8 mouse cellular contexts compared by ENCODE assay signal in the genomic region with DNA sequence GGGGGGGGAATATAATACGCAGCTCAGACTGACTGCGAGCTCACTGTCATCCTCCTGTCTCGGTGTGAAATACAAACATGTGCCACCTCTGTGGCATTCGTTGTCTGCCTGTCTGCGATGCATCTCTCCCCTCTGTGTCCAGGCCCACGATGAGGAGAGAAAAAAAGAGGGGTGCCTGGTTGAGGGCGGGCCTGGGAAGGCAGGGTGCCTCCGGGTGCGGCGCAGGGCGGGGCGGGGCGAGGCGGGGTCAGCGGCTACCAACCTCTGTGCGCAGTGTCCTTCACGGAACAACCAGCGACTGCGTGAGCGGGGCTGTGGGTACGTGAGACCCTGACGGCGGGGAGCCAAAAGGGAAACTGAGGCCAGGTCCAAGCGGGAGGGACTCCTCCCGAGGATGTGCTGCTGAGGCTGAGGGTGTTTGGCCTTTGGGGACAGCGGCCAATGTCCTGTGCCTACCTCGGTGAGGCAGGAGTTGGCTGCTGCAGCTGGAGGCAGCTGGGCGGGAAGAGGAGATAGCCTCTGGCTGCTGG. TPM values are rescaled to one million over a fixed set of nuclear protein-coding genes. Genes with fewer than 3 reads are reported as not detected.
DNase-seq lines count a peak whose midpoint lies in the region; ATAC-seq and TF ChIP-seq lines count a peak whose summit lies in the region.

A gene (plus strand): TSS at position 266 of the 530 bp plus-strand sequence.
A gene (minus strand): TSS at position 461 of the 530 bp plus-strand sequence.

- peak within 1 kb of the TSS; percentile 98 for H3K4me2 ChIP-seq in intestine, embryonic 14.5 days (ENCODE audit: low read length)
- peak within 1 kb of the TSS; percentile 83 for H3K4me2 ChIP-seq in liver, embryonic 16.5 days (ENCODE audit: low read depth, low read length)
- peak within 1 kb of the TSS; percentile 64 for H3K4me2 ChIP-seq in neural tube, embryonic 14.5 days (ENCODE audit: low read depth, low read length)

- peaks cover 61% of the 10 kb centered on the region for H3K4me1 ChIP-seq in G1E (ENCODE audit: insufficient read depth, low read depth, low read length)
- peaks cover 39% of the 10 kb centered on the region for H3K4me1 ChIP-seq in bone marrow macrophage, adult 2 months (ENCODE audit: control insufficient read depth, insufficient read depth, low read length)
- H3K4me1 ChIP-seq in intestine, embryonic 14.5 days (replicated peaks; ENCODE audit: control insufficient read depth, insufficient read depth, low read length), result peaks cover 8% of the 10 kb centered on the region
- H3K4me1 ChIP-seq in liver, embryonic 16.5 days (ENCODE audit: control insufficient read depth, low read depth, low read length), result peaks cover 40% of the 10 kb centered on the region
- H3K4me1 ChIP-seq in neural tube, embryonic 14.5 days (ENCODE audit: control insufficient read depth, insufficient read depth, low read length), result peaks cover 14% of the 10 kb centered on the region; the same call in 1 of the 2 replicates

- peak; percentile 56 for DNase-seq in G1E (ENCODE audit: low spot score)
- DNase-seq in gastrocnemius, postnatal 4 days (ENCODE audit: low spot score in 2 of 2), result peak in 1 of 2 experiments; percentile 55
- DNase-seq in intestine, embryonic 14.5 days (ENCODE audit: low spot score), result peak; percentile 79
- peak; percentile 71 for DNase-seq in urinary bladder, adult 2 months (ENCODE audit: low spot score)
- DNase-seq in cerebellum, adult 9-10 months, result no peak

- peak within 1 kb of the TSS; percentile 52 for H3K27ac ChIP-seq in bone marrow macrophage, adult 2 months (ENCODE audit: insufficient read depth, low read depth, low read length)
- H3K27ac ChIP-seq in intestine, embryonic 14.5 days (ENCODE audit: low read depth), result peak within 1 kb of the TSS; percentile 36; the same call in 1 of the 2 replicates
- peak within 1 kb of the TSS; percentile 95 for H3K27ac ChIP-seq in liver, embryonic 16.5 days (ENCODE audit: low read length)
- no peak within 1 kb of the TSS for H3K27ac ChIP-seq in neural tube, embryonic 14.5 days (ENCODE audit: low read depth, low read length)

- under 1% methylated on average over 28 of the region's 28 CpGs for WGBS in intestine, embryonic 14.5 days
- WGBS in liver, embryonic 16.5 days (ENCODE audit: insufficient replicate concordance), result under 1% methylated on average over 28 of the region's 28 CpGs
- WGBS in neural tube, embryonic 14.5 days, result under 1% methylated on average over 28 of the region's 28 CpGs

- H3K9me3 ChIP-seq in G1E (replicated peaks), result no peaks in the 10 kb centered on the region
- H3K9me3 ChIP-seq in intestine, embryonic 14.5 days (ENCODE audit: control insufficient read depth, low read length), result no peaks in the 10 kb centered on the region
- no peaks in the 10 kb centered on the region for H3K9me3 ChIP-seq in liver, embryonic 16.5 days (replicated peaks; ENCODE audit: control insufficient read depth, low read length)
- H3K9me3 ChIP-seq in neural tube, embryonic 14.5 days (ENCODE audit: control insufficient read depth, low read length), result no peaks in the 10 kb centered on the region

- no peak for TF ChIP-seq CTCF in G1E (IDR thresholded peaks at IDR 0.05; ENCODE audit: low read depth, low read length)
- TF ChIP-seq CTCF in bone marrow macrophage, adult 2 months (IDR thresholded peaks at IDR 0.05; ENCODE audit: low read depth, low read length), result no peak

- peak; percentile 43 for ATAC-seq in G1E (ENCODE audit: extremely low read depth, insufficient number of reproducible peaks, low FRiP score, poor library complexity, severe bottlenecking)
- peak; percentile 44; the same call in 1 of the 2 replicates for ATAC-seq in intestine, embryonic 14.5 days (replicated peaks; ENCODE audit: low FRiP score, low TSS enrichment, low read depth)
- peak; percentile 84 for ATAC-seq in liver, embryonic 16.5 days (ENCODE audit: low read depth)
- no peak for ATAC-seq in neural tube, embryonic 14.5 days (ENCODE audit: low read depth)

- H3K4me3 ChIP-seq in G1E (ENCODE audit: low read depth, low read length), result peak within 1 kb of the TSS; percentile 87
- peak within 1 kb of the TSS; percentile 86 for H3K4me3 ChIP-seq in bone marrow macrophage, adult 2 months (ENCODE audit: insufficient read depth, low read length)
- H3K4me3 ChIP-seq in intestine, embryonic 14.5 days (ENCODE audit: low read depth, low read length), result peak within 1 kb of the TSS; percentile 63
- H3K4me3 ChIP-seq in liver, embryonic 16.5 days (ENCODE audit: low read depth, low read length), result peak within 1 kb of the TSS; percentile 77
- peak within 1 kb of the TSS; percentile 25 for H3K4me3 ChIP-seq in neural tube, embryonic 14.5 days (ENCODE audit: low read depth, low read length)

- peak within 1 kb of the TSS; percentile 67 for H3K9ac ChIP-seq in intestine, embryonic 14.5 days (ENCODE audit: low read length)
- peak within 1 kb of the TSS; percentile 86 for H3K9ac ChIP-seq in liver, embryonic 16.5 days (ENCODE audit: low read depth, low read length)
- peak within 1 kb of the TSS; percentile 52 for H3K9ac ChIP-seq in neural tube, embryonic 14.5 days (replicated peaks; ENCODE audit: low read depth, low read length)

- no peaks in the 10 kb centered on the region for H3K27me3 ChIP-seq in G1E (ENCODE audit: insufficient read depth, low read length)
- no peaks in the 10 kb centered on the region for H3K27me3 ChIP-seq in intestine, embryonic 14.5 days (replicated peaks; ENCODE audit: control insufficient read depth, insufficient read depth, low read length)
- no peaks in the 10 kb centered on the region for H3K27me3 ChIP-seq in liver, embryonic 16.5 days (ENCODE audit: control insufficient read depth, insufficient read depth, low read depth, low read length)
- H3K27me3 ChIP-seq in neural tube, embryonic 14.5 days (ENCODE audit: control insufficient read depth, insufficient read depth, low read length), result peaks cover 4% of the 10 kb centered on the region

- peaks cover 9% of the 10 kb centered on the region for H3K36me3 ChIP-seq in G1E (replicated peaks)
- H3K36me3 ChIP-seq in intestine, embryonic 14.5 days (ENCODE audit: control insufficient read depth, insufficient read depth, low read length), result no peaks in the 10 kb centered on the region
- H3K36me3 ChIP-seq in liver, embryonic 16.5 days (ENCODE audit: control insufficient read depth, insufficient read depth), result no peaks in the 10 kb centered on the region
- no peaks in the 10 kb centered on the region for H3K36me3 ChIP-seq in neural tube, embryonic 14.5 days (ENCODE audit: control insufficient read depth, insufficient read depth, low read length)

- no peak for TF ChIP-seq POLR2A in bone marrow macrophage, adult 2 months (IDR thresholded peaks at IDR 0.05; ENCODE audit: borderline replicate concordance, low read depth, low read length)

RNA-seq across cellular contexts. Expression of the first gene that starts in this region (rescaled TPM):
- total RNA-seq in G1E (2014; fragmentation: Nextera tagmentation) (13.5 and 31.8 TPM in 2 replicates), G1E (2017) (50.5 and 63.3 TPM in 2 replicates)
- 108 and 114 TPM in 2 replicates for polyA plus RNA-seq in G1E (2012)
- polyA plus RNA-seq in bone marrow macrophage, adult 2 months (2012; ENCODE audit: insufficient read depth, insufficient read length, missing spikeins), result 203 and 204 TPM in 2 replicates
- 10 to 100 TPM; 25.5 to 38.0 TPM for total RNA-seq in gastrocnemius, postnatal 4 days (2021)
- 95.1 and 107 TPM in 2 replicates for polyA plus RNA-seq in intestine, embryonic 14.5 days (2014; fragmentation: Nextera tagmentation; extraction: Ambion mirVana)
- 179 and 184 TPM in 2 replicates for polyA plus RNA-seq in liver, embryonic 16.5 days (2015; fragmentation: Nextera tagmentation; extraction: Ambion mirVana)
- 4.7 and 7.7 TPM in 2 replicates for polyA plus RNA-seq in neural tube, embryonic 14.5 days (2014; fragmentation: Nextera tagmentation; extraction: Ambion mirVana)
- polyA plus RNA-seq in urinary bladder, adult 2 months (2012; rRNA removed), result 214 and 260 TPM in 2 replicates

RNA-seq across cellular contexts. Expression of the second gene that starts in this region (rescaled TPM):
- total RNA-seq in G1E (2014; fragmentation: Nextera tagmentation) (8.5 and 17.7 TPM in 2 replicates), G1E (2017) (13.4 and 14.0 TPM in 2 replicates)
- 17.1 and 20.2 TPM in 2 replicates for polyA plus RNA-seq in G1E (2012)
- polyA plus RNA-seq in bone marrow macrophage, adult 2 months (2012; ENCODE audit: insufficient read depth, insufficient read length, missing spikeins), result 7.3 and 8.6 TPM in 2 replicates
- 10 to 100 TPM; 29.8 to 31.3 TPM for total RNA-seq in gastrocnemius, postnatal 4 days (2021)
- 41.1 and 41.6 TPM in 2 replicates for polyA plus RNA-seq in intestine, embryonic 14.5 days (2014; fragmentation: Nextera tagmentation; extraction: Ambion mirVana)
- polyA plus RNA-seq in liver, embryonic 16.5 days (2015; fragmentation: Nextera tagmentation; extraction: Ambion mirVana), result 12.0 and 13.1 TPM in 2 replicates
- 31.8 and 36.6 TPM in 2 replicates for polyA plus RNA-seq in neural tube, embryonic 14.5 days (2014; fragmentation: Nextera tagmentation; extraction: Ambion mirVana)
- 22.5 and 23.5 TPM in 2 replicates for polyA plus RNA-seq in urinary bladder, adult 2 months (2012; rRNA removed)

Comparison
In these comparisons a context has a peak if more than half of its experiments do, and no peak if none do; other contexts are left out.
1. RNA of the first gene that starts in this region (polyA plus RNA-seq): 214 to 260 TPM in urinary bladder, adult 2 months, 203 to 204 TPM in bone marrow macrophage, adult 2 months, 179 to 184 TPM in liver, embryonic 16.5 days, 108 to 114 TPM in G1E and 95.1 to 107 TPM in intestine, embryonic 14.5 days; 4.7 to 7.7 TPM in neural tube, embryonic 14.5 days; every median in the first group is over 10 times any median in the second.
2. H3K4me3 ChIP-seq: peak in every context shown above with its lines; median percentile 87 in G1E; 86 in bone marrow macrophage, adult 2 months; 77 in liver, embryonic 16.5 days; 63 in intestine, embryonic 14.5 days; 25 in neural tube, embryonic 14.5 days.
3. Peak in every context shown above with its lines, with median percentiles within 50 percentile points of each other: H3K4me2 ChIP-seq and H3K9ac ChIP-seq.